Mouse (Mus musculus): ENCODE data around the gene Ldlr.
"Not testable (repeated sequence)": the region's sequence is repeated elsewhere in the genome, so short reads cannot be mapped to it uniquely, and the experiment has no call there.

The Ldlr gene

DNA sequence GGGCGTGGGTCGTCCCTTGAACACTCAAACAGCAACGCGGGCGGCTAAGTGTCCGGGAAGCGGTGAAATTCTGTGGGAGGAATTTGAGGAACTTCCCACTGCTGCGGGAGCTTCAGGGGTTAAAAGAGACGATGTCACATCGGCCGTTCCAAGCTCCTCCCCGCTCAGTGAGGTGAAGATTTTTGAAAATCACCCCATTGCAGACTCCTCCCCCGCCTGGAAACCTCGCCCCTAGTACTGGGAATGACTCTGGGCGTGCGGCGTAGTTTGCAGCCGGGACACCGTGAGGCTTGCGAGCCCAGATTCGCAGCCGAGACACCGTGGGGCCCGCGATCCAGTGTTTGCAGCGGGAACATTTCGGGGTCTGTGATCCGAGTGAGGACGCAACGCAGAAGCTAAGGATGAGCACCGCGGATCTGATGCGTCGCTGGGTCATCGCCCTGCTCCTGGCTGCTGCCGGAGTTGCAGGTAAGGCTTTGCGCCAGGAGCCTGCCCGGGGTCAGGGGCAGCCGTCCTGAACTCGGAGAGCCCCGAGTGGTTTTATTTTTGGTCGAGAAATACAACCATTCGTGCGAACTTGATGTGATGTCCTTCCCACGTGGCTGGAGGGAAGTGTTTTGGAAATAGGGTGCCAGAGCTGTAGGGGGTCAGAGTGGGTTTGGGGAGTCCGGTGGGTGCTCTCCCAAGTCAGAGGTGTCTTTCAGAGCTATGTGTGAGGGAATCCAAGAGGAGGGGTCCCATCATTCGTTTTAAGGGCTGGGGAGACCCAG, at the start of gene Ldlr:
Gene Ldlr (plus strand): TSS at position 107 of the 770 bp plus-strand sequence.
- DNase-seq (ENCODE audit: extremely low read depth, insufficient read length, low spot score) = peak; percentile 90

DNA sequence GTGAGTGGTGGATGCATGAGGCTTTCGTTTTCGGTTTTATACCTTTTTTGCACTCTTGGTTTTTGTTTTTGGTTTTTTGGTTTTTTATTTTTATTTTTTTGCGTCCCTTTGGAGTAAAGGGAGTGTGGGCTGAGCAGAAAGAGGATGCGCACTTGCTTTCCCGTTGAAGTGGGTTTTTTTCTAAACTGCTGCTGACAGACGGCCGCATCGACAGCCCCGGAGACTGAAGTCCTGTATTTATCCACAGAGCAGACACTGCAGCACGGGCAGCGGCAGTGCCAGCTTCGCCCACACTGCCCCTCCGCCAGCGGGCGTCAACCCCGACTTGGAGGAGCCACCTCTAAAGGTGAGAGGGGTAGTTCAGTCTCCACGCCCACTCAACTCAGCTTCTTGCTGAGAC, 45.6 kb upstream of the Ldlr start:
- DNase-seq (ENCODE audit: extremely low read depth, insufficient read length, low spot score) = no peak

DNA sequence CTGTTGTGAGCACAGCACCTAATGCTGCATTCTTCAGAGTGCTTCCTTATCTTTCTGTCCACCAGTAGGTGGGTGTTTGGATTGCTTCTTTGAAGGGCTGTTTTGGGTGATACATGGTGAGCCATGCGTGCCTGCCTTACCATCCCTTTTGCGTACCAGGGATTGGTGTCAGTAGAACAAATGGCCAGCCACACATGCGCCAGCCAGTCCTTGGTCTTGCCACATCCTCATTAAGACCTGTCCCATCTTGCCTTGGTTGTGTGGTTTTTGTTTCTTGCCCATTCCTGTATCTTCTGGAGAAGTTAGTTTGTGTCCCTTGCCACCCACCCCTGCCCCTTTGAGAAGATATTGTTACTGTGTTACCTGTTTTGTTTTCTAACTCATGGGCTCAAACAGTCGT, 42.8 kb upstream of the Ldlr start:
- no peak for DNase-seq (ENCODE audit: extremely low read depth, insufficient read length, low spot score)

DNA sequence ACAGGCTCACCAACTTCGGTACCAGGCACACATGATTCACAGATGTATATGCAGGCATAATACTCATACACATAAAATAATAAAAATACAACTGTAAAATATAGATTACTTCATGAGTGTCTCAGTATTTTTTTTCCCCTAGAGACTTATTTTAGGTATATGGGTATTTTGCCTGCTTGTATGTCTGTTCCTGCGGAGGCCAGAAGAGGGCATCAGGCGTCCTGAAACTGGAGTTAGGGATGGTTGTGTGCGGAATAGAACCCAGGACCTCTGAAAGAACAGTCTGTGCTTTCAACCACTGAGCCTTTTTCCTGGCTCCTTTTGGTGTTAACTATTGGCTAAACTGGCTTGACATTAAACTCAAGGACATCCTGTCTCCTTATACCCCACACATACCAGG, 40.5 kb upstream of the Ldlr start:
- DNase-seq (ENCODE audit: extremely low read depth, insufficient read length, low spot score) = no peak

DNA sequence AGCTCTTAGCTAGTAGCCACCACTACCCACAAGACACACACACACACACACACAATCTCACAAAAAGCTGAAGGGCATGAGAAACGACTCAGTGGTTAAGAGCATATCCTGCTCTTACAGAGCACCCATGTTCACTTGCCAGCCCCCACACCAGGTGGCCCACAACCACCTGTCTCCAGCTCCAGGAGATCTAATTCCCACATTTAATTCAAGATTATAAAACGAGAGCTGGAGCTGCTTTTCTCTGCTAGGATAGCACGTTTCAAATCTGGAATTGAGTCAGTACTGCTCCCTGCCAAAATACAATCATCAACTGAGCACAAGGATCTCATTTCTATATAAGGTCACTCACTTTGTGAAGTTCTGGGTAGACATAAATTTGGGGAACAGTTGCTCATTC, 39.4 kb upstream of the Ldlr start:
- no peak for DNase-seq (ENCODE audit: extremely low read depth, insufficient read length, low spot score)

DNA sequence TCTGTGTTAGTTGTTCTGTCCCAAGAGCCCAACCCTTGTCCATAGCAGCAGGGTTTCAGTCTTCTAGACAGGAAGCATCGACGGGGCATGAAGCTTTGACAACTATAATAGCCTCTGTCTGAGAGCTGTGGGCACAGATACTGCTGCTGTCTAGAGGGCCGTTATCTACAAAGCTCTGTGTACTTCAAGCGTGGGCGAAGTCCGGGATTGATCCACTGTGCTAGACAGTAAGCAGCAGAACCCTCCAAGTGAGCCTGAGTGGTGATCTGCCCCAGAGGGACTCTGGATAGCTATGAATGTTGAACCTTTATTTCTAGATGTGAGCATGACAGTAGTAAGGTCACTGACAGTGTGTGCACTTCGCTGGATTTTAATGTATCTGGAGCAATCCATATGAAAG, 34.7 kb upstream of the Ldlr start:
- no peak for DNase-seq (ENCODE audit: extremely low read depth, insufficient read length, low spot score)

DNA sequence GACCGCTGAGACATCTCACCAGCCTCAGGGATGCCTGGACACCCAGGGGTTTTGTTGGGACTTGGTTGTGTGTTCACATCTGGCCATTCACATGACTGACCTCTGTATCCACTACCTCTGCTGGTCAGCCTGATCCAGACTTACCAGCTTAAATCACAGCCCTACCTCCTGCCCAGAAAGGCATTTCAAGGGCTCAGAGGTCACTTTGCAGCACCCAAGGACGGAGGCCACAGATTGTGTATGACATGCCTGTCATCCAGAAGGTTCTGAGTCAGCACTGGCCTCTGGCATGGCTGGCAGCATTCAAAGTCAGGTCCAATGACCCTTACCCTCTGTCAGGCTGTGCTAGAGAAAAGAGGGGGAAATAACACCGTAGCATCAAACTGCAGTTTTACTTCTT, 33.3 kb upstream of the Ldlr start:
- peak; percentile 45 for DNase-seq (ENCODE audit: extremely low read depth, insufficient read length, low spot score)

DNA sequence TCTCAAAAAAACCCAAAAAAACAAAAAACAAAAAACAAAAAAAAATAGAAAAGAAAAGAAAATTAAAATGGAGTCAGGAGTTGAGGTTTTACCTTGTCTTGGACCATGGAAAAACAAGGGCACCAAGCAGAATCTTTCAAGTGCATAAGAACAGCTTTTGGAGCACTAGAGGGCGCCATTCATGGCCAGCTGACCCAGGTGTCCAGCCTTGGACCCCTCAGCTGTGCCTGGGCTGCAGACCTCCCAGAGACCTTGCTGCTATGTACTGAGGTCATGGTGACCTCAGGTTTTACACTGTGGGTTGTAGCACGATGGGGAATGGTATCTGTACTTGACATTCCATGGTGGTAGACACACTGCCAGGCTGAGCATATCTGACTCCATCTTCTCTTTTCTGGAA, 31.4 kb upstream of the Ldlr start:
- no peak for DNase-seq (ENCODE audit: extremely low read depth, insufficient read length, low spot score)

DNA sequence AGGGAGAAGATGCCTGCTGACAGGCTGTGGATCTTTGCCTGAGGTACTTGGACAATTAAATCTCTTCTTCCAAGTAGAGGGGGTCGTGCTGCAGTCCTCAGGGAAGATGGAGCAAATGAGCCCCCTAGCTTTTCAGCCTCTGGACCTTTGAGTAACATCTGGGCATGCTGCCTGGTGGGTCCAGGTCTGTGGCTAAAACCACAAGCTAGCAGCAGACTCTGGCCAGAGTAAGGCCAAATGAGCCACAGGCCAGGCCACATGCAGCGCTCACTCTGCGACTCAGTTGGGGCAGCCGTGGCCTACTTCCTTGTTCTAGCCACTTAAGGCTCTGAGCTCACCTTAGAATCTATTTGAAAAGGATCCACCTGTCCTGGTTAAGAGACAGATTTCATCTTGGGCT, 30.8 kb upstream of the Ldlr start:
- DNase-seq (ENCODE audit: extremely low read depth, insufficient read length, low spot score) = peak; percentile 52

DNA sequence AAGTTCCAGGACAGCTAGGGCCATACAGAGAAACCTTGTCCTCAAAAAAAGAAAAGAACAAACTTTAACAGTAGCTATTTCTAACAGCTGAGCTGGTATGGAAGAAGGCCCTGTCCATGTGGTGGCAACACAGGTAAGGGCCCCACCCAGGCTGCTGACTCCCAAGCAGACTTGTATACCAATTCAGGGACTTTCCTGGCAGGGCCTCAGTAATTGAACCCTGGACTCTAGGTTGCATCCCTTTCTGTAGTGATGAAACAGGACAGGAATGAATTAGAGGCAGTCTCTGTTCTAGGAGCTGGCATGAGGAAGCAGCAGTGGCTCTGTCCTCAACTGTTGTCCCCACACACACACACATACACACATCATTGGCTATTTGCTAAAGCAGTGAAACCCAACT, 29.2 kb upstream of the Ldlr start:
- DNase-seq (ENCODE audit: extremely low read depth, insufficient read length, low spot score) = no peak

DNA sequence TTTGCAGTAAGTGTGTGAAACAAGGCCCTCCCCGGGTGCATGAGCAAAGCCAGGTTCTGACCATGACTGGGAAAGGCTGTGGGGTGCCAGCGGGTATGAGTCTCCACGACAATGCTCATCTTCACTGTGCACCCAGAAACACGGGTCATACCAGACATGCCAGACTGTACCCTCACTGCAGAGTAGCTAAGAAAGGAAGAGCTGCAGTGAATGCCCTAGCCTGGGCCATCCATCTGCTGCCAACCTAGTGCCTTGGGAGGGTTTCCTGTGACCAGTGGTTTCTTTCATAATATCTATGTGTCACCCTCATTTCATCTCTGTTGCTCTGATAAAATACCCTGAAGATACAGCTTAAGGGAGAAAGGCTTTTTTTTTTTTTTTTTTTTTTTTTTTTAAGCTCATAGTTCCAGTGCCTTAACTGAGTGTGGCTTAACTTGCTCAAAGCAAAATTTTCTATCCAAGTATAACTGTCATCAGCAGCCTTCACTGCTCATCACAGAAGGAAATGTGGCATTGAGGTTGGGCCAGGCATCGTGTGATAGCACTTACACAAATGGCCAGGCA, 28.0 kb upstream of the Ldlr start:
- DNase-seq (ENCODE audit: extremely low read depth, insufficient read length, low spot score) = no peak

DNA sequence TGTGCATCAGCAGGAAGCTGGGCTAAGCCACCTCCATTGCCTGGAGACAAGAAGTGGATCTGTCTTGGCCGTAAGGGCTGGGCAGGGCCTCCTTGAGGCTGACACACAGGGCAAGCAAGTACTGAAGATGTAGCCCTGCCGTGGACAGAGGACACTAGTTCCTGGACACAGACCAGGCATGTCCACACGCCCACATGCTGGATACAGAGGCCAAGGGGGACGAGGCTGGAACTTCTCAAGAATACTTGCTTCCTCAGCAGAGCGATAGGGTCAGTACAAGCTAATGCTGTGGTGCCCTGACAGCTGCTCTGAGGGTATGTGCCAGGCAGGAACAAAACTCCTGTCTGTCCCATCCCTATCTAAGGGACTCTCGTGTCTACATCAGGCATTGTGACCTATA, 26.2 kb upstream of the Ldlr start:
- no peak for DNase-seq (ENCODE audit: extremely low read depth, insufficient read length, low spot score)

DNA sequence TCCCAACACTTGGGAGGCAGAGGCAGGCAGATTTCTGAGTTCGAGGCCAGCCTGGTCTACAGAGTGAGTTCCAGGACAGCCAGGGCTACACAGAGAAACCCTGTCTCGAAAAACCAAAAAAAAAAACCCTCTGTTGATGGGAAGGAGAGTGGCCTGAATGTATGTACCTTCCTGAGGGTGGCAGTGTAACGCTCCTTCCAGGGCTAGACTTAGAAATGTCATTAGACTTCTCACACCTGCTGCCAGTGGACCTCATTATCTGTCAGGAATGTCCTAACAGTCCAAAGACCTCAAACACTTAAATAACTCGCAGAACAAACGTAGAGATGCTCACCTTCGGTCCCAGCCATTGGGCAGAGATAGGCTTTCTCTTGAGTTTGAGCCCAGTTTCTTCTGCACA, 24.0 kb upstream of the Ldlr start:
- DNase-seq (ENCODE audit: extremely low read depth, insufficient read length, low spot score) = not testable (repeated sequence)

DNA sequence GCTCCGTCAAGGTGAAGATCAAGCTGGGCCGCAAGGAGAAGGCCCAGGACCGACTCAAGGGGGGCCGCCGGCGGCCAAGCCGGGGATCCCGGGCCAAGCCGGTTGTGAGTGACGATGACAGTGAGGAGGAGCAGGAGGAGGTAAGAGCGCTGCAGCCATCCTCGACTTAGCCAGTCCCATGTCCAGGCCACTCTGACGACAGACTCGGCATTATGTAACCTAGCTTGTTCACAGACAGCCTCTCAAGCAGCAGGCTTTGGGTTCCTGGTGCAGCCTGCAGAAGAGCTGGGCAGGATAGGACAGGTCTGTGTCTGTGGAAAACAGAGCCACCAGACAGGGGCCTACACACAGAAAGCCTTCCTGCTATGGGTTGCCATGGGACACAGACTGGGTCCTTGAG, 22.2 kb upstream of the Ldlr start:
- no peak for DNase-seq (ENCODE audit: extremely low read depth, insufficient read length, low spot score)

DNA sequence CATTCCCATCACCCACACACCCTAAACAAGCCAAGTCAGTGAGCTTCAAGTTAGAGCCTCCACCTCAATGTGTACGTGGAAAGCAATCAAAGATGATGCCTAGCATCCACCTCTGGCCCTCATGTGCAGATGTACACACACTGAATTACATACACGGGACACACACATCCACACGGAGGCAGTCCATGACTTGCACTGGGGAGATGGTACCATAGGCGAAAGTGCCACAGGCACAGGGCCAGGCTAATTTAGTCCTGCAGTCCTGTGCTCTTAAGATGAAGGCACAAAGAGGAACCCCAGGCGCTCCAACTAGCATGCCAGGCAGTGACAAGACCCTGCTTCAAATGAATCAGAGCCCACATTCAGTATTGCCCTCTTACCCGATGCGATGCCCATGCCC, 19.8 kb upstream of the Ldlr start:
- DNase-seq (ENCODE audit: extremely low read depth, insufficient read length, low spot score) = no peak

DNA sequence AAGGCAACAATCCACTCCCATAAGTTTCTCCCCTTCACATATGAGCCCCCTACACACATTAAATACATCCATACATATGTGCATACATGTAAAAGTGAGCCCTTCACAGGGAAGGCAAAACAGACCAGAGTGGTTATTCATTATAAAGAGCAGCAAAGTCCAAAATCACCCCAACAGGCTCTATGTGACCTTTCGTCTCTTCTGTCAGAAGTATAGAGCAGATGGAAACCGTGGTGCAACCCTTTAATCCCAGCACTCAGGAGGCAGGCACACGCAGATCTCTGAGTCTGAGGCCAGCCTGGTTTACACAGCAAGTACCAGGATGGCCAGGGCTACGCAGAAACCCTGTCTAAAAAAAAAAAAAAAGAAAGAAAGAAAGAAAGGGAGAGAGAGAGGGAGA, 17.2 kb upstream of the Ldlr start:
- DNase-seq (ENCODE audit: extremely low read depth, insufficient read length, low spot score) = no peak

DNA sequence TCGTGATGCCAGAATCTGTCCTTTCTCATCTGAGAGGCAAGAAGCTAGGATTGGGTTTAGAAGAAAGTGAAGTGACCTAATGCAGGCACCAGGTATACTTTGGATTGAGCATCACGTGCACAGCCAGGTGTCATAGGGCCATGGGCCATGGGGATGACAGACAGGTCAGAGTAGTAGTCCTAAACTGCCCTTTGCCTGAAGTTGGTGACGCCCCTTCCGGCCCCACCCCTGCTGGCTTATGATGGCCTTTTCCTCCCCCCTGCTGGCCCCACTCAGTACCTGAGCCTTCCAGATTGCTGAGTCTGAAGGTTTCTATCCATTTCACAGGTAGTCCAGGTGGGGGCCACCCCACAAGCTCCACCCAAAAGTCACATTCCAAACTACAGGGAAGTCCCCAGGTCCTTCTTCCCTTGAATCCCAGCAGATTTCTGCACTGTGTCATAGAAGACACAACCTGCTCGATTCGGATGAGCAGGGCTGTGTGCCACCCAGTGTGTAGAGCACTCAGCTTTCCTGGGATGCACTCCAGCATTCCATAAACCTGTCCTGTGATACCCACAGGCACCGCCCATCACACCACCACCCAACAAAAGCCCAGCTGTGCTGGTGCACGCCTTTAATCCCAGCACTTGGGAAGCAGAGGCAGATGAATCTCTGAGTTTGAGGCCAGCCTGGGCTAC, 16.6 kb upstream of the Ldlr start:
- no peak for DNase-seq (ENCODE audit: extremely low read depth, insufficient read length, low spot score)

DNA sequence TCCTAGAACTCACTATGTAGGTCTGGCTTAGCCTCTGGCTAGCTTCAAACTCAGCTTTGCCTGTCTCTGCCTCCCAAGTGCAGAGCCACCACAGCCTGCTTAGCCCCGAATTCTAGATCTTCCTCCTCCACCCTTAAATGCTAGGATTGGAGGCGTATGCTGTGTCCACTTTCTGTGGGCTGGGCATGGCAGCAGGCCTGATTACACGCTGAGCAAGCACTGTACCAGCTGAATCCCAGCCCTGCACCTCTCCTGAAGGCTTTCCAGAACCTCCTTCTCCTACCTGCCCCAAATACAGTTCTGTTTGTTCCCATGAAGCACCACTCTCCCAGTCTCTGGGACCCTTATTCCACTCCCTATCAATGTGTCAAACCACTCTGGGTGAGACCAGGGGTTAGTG, 13.9 kb upstream of the Ldlr start:
- no peak for DNase-seq (ENCODE audit: extremely low read depth, insufficient read length, low spot score)

DNA sequence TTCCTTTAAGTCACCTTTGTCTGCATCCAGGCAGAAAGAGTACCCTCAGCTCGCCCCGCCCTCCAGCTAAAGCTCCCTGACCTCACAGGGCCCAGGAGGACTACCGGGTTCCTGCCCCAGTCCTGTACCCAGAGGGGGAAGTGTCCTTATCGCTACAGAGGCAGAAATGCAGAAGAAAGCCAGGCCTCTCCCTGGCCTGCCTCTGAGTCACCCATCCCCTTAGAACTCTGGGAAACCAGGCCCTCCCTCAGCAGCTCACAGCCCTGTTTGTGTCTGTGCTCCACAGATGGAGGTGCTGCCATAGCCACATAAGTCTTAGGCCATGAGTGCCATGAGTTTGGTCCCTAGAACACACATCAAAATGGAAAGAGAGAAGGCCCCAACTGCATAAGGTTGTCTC, 8.0 kb upstream of the Ldlr start:
- DNase-seq (ENCODE audit: extremely low read depth, insufficient read length, low spot score) = peak; percentile 48

DNA sequence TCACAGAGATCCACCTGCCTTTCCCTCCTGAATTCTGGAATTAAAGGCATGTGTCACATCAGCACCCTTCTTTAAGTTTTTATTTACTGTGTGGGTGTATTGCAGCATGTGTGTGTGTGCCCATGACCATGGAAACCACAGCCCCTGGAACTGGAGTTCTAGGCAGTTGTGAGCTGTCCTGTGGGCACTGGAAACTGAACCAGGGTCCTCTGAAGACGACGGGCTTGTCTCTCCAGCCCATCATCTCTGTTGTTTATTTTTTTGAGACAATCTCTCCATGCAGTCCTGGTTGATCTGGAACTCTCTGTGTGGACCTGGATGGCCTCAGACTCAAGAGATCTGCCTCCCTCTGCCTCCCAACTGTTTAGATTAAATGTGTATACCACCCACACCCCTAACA, 6.3 kb upstream of the Ldlr start:
- DNase-seq (ENCODE audit: extremely low read depth, insufficient read length, low spot score) = no peak

DNA sequence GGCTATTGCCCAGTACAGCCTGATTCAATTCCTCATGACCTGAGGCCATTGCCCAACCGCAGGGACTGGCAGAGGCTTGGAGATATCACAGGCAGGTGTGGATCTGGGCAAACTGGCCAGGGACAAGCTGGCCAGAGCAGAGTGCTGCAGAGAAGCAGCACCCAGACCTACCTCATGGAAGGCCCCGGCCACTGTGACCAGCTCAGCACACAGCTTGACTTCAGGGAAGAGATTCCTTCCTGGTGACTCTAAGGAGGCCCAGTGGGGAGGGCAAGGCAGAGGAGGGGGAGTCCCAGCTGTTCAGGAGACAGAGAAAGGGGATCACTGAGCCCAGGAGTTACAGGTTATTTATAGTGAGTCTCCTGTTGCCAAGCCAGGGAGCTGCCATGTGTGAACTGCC, 2.2 kb upstream of the Ldlr start:
- DNase-seq (ENCODE audit: extremely low read depth, insufficient read length, low spot score) = no peak

DNA sequence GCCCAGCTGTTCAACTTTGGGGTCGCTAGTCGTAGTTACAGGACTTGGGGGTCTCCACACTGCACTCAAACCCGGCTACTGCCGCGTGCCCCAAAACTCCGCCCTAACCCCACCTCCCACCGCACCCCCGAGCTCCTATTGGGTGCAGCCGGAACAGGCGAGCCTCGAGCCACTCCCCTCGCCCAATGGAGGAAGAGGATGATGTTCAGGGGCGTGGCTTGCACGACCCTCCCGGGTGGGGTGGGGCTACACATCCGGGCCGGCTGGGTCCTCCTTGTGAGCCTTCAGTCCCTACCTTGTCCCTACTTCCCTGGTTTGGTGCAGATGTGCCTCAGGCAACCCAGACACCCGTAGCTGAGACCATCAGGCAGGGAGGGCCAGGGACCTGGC, 859 bp downstream of the Ldlr start:
- peak; percentile 96 for DNase-seq (ENCODE audit: extremely low read depth, insufficient read length, low spot score)
